Mouse (Mus musculus): ENCODE results near the gene Mal.
A peak's percentile ranks its signal among the peaks of the same experiment; 100 is the strongest.

Mal gene

GRCm38 (mm10) chr2:127656086-127656720 is at the start of gene Mal:
Gene Mal (minus strand): TSS chr2:127656695.
- DNase-seq (ENCODE audit: low read depth, low spot score) = no peak

- DNase-seq (ENCODE audit: low read depth, low spot score) = no peak
Measured at GRCm38 (mm10) chr2:127705267-127705666, 48.8 kb upstream of the Mal start.

- DNase-seq (ENCODE audit: low read depth, low spot score) = no peak
Measured at GRCm38 (mm10) chr2:127689239-127689638, 32.7 kb upstream of the Mal start.

DNA sequence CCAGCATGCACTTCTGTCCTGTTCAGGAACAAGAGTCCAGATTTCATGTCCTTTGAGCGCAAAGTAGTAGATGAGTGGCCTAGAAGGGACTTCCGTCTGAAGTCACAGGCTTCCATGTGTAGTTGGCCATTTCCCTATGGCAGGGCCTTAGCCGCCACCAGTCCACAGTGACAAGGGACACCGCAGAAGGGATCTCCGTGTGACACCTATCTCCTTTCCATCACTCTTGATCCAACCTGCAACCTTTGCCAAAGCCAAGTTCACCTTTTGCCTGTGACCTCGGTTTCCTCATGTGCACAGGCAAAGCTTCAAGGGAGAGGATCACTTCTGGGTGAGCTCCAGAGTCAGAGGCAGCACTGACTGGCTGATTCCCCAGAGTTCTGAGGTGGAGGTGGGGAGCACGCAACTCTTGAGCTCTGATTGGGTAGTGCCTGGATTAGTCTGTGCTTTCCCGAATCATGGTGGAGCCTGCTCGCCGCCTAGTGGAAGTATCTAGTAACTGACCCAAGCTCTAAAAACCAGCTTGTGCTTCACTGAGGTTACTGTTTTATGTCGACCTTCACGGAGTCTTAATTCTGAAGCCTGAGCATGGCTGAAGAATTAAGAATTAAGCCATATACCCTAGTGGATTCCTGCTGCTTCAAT is 27.3 kb upstream of the Mal start:
- no peak for DNase-seq (ENCODE audit: low read depth, low spot score)

DNA sequence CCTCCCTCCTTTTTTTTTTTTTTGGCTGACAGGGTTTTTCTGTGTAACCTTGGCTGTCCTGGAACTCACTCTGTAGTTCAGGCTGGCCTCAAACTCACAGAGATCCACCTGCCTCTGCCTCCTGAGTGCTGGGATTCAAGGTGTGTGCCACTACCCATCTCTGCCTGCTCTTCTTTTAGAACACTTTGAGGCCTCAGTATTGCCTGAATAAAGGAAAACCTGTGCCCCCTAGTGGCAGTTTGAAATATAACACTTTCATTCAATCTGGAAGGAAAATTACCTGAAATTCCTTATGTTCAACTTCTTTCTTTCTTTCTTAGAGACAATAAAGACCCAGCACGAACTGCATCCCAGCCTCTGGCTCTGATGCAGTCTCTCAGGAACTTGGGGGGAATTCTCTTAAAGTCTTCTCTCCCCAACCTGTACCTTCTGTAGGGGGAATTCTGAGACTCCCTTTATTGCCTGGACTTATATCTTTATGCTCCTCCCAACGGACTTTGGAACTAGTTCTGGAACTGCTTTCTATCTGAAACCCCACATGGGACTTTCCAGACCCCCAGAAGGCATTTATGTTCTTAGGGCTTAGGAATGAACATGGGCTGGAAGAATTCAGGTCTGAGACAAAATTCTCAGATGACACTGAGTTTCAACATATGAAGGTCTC is 11.5 kb upstream of the Mal start:
- DNase-seq (ENCODE audit: low read depth, low spot score) = peak; percentile 13

DNA sequence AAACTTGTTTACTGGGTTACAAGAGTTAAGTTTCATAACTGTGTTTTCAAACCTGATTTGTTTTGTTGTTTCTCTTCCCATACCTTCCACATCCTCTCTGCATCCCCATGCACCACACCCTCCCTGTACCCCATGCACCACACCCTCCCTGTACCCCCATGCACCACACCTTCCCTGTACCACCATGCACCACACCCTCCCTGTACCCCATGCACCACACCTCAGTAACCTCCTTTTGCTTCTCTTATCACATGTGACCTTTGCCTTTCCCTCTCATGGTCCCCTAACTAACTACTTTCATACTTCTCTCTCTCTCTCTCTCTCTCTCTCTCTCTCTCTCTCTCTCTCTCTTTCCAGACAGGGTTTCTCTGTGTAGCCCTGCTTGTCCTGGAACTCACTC is 10.5 kb upstream of the Mal start:
- DNase-seq (ENCODE audit: low read depth, low spot score) = no peak

DNA sequence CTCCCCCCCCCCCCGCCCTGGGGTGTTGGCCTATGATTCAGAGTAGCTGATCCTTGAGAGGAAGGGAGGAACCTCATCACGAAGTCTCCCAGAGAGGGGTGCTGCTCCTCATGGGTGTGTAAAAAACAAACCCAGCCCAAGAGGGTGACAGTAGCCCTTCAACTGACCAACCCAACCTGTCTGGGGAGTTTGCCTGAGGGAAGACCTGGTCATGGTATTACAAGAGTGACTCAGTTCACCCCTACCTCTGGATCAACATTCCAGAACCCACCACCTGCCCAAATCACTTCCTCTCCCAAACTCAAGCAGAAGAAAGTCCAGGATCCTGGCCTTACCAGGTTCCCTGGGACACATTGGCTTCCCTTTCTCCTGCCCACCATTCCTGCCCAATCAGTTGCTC is 6.2 kb upstream of the Mal start:
- no peak for DNase-seq (ENCODE audit: low read depth, low spot score)

GRCm38 (mm10) chr2:127655419-127655818 is 1.1 kb downstream of the Mal start:
- no peak for DNase-seq (ENCODE audit: low read depth, low spot score)

GRCm38 (mm10) chr2:127654786-127655185 is 1.7 kb downstream of the Mal start:
- DNase-seq (ENCODE audit: low read depth, low spot score) = no peak

DNA sequence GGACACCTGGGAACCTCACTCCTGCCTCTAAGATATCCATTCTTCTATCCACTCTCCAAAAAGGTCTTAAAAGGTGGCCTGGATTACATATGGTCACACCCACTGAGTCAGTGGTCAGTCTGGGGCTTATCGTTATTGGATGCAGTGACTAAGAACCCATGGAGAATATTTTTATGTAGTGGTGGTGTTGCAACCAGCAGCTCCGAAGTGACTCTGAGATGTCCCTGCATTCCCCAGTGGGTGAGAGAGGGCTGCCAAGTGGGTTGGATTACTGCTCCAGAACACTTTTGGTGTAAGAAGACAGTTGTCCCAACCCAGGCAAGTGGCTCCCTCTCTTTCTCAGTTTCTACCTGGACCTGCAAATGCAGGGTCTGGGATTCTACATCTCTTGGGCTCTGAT is 3.7 kb downstream of the Mal start:
- DNase-seq (ENCODE audit: low read depth, low spot score) = no peak

- DNase-seq (ENCODE audit: low read depth, low spot score) = no peak
Measured at GRCm38 (mm10) chr2:127652335-127652734, 4.2 kb downstream of the Mal start.

DNA sequence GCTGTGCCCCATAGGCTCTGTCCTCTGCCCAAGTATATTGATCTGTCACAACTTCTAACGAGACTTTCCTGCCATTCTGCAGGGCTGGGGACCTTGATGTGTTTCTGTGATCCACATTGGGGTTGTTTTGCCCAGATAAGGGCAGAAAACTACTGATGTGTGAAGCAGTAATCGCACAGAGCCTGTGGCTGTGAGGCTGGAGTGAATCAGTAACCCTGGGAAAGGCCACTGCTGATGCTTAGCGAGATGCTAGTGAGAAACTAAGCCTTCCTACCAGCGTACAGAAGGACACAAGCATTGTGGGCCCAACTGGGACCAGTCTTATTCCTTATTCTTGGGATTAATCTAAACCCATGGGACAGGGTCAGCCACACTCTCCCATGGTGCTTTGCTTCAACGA is 4.9 kb downstream of the Mal start:
- no peak for DNase-seq (ENCODE audit: low read depth, low spot score)

GRCm38 (mm10) chr2:127649921-127650320 is 6.6 kb downstream of the Mal start:
- no peak for DNase-seq (ENCODE audit: low read depth, low spot score)

- no peak for DNase-seq (ENCODE audit: low read depth, low spot score)
Measured at GRCm38 (mm10) chr2:127648145-127648544, 8.3 kb downstream of the Mal start.

DNA sequence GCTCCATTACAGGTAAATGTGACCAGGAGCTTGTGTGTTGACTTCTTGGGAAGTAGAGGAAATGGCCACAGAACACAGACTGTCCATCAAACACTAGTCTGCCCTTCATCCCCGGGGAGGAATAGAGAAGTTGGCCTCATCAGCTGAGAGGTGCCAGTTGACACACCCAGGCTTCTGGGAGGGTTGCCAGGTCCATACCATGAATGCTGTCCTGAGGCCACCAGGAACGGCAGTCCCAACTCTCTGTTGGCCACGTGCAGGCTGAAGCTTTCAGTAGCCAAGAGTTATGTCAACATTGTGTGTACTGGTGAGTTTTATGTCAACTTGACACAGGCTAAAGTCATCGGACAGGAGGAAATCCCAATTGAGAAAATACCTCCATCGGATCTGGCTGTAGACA is 9.6 kb downstream of the Mal start:
- no peak for DNase-seq (ENCODE audit: low read depth, low spot score)

GRCm38 (mm10) chr2:127643728-127644704 is 12.5 kb downstream of the Mal start:
- no peak for DNase-seq (ENCODE audit: low read depth, low spot score)

GRCm38 (mm10) chr2:127638973-127639372 is 17.5 kb downstream of the Mal start:
- no peak for DNase-seq (ENCODE audit: low read depth, low spot score)

DNA sequence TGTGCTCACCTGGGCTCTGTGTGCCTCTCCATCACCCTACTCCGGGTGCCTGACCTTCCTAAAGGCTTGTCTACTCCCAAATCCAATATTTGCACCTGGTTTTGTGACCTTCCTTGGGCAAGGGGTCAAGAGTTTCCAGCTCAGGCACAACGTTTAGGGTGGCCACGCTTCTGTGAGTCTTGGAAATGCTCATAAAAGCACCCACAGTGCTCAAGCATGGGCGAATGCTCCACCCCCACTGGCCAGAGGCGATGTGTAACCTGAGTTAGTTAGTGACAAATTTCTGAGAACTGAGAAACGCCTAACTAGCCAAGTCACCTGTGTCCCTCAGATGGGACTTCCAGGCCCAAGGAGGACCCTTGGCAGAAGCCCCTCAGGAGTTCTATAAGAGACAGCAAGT is 20.9 kb downstream of the Mal start:
- DNase-seq (ENCODE audit: low read depth, low spot score) = no peak

DNA sequence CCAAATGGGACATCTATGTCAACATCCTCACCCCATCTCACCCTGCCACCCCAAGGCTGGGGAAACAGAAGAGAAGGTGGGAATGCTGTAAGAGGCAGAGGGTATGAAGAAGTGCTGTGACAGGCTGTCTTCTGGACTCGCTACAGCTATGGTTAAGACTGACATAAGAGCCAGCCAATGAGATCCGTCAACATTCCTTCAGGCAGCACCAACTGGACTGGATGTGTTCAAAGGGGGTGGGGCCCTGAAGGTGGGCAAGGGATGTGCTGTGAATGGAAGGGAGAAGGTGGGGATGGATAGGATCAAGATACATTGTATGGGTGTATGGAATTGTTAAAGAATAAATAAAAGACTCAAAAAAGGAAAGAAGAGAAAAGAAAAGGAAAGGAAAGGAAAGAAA is 23.9 kb downstream of the Mal start:
- DNase-seq (ENCODE audit: low read depth, low spot score) = no peak

DNA sequence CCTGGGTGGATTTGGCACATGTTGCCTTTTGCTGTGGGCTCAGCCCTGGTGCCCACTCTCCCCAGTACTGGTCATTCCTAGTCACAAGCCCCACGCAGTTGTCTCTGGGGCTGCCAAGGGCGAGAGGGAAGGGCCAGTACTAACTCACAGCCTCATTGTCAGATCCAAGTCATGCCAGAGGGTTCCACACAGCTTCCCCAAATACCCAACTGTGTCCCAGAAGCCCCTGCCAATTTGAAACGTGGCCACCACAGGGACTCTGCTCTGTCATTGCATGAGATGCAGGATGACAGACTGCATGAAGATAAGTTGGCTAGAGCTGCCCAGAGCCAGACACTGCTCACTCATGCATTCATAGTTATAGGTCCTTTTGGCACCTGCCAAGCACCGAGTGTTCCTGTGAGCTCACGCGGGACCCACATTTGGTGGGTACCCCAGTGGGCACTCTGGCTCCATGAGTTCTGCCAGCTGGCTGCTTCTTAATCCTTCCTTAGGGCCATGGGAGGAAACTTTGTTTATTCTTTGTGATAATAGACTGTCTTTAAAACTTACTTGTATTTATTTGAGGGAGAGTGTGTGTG is 28.4 kb downstream of the Mal start:
- no peak for DNase-seq (ENCODE audit: low read depth, low spot score)

- DNase-seq (ENCODE audit: low read depth, low spot score) = no peak
Measured at GRCm38 (mm10) chr2:127627354-127627753, 29.1 kb downstream of the Mal start.

- no peak for DNase-seq (ENCODE audit: low read depth, low spot score)
Measured at GRCm38 (mm10) chr2:127625659-127626058, 30.8 kb downstream of the Mal start.

Measured in c-Kit-negative CD71-positive TER-119-positive erythroid progenitor cells, embryonic 14.5 days (primary cell).